Mouse (Mus musculus): ENCODE results near the gene Krtap5-2. TPM values are rescaled to one million over a fixed set of nuclear protein-coding genes. Genes with fewer than 3 reads are reported as not detected.

Krtap5-2 gene
- polyA plus RNA-seq, 2 experiments, result not detected

DNA sequence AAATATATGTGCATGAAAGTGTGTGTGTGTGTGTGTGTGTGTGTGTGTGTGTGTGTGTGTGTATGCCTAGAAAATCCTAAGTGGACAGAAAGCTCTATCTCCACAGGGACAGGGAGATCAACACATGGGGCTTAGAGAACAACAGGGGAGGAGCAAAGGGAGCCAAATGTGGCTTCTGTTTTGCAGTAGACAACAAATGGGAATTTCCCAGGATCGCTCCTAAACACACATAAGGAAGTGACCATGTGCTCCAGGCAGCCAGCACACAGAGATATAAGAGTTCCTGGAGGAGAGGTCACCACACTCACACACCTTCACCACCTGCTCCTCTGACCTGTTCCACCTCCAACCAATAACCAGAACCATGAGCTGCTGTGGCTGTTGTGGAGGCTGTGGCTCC, 25.3 kb upstream of the Krtap5-2 start, which contains the start of gene Krtap5-3:
Gene Krtap5-3 (plus strand): TSS at position 301 of the 400 bp plus-strand sequence.
- no peak within 1 kb of the TSS for H3K4me3 ChIP-seq (replicated peaks; ENCODE audit: low read length)
- H3K9me3 ChIP-seq (ENCODE audit: control insufficient read depth, low read length), result no peaks in the 10 kb centered on the region
- no peak within 1 kb of the TSS for H3K4me2 ChIP-seq (replicated peaks; ENCODE audit: low read depth, low read length, severe bottlenecking)
- 33% methylated on average over 1 of the region's 1 CpGs for WGBS
- TF ChIP-seq POLR2A (IDR thresholded peaks at IDR 0.05; ENCODE audit: borderline replicate concordance, extremely low read depth, insufficient read depth, insufficient read length), result no peak
- H3K36me3 ChIP-seq (ENCODE audit: control insufficient read depth, insufficient read depth, low read length), result no peaks in the 10 kb centered on the region
- no peaks in the 10 kb centered on the region for H3K4me1 ChIP-seq (ENCODE audit: control insufficient read depth, insufficient read depth, low read length)
- H3K27me3 ChIP-seq (ENCODE audit: control insufficient read depth, insufficient read depth, low read length), result no peaks in the 10 kb centered on the region; the same call in 1 of the 2 replicates
- DNase-seq (ENCODE audit: low spot score) (no peak), ATAC-seq (ENCODE audit: low FRiP score, low read depth) (no peak)
- H3K9ac ChIP-seq (ENCODE audit: low read depth, low read length, severe bottlenecking), result no peak within 1 kb of the TSS
- no peak within 1 kb of the TSS for H3K27ac ChIP-seq (replicated peaks; ENCODE audit: low read depth, low read length)

DNA sequence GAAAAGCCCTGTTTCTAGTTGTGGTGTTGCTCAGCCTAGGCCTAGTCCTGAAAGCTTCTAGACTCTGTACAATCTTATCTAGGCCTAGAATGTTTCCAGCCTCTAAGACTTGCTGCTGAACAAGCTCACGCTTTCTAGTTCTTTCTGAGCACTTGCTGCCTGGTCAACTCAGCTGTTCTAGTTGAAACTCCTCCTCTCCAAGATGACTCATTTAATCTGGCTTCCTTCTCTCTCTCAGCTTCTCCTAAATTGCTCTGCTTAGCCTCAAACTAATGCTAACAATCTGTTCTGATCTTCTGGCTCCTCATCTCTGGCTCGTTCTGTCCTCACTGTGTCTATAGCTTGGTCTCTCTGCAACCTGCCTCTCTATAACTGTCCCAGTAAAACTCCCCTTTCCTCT, 22.9 kb upstream of the Krtap5-2 start:
- H3K4me2 ChIP-seq (replicated peaks; ENCODE audit: low read depth, low read length, severe bottlenecking), result no peak overlapping the region
- no peak overlapping the region for H3K9ac ChIP-seq (ENCODE audit: low read depth, low read length, severe bottlenecking)
- H3K4me3 ChIP-seq (replicated peaks; ENCODE audit: low read length), result no peak overlapping the region
- no peak for DNase-seq (ENCODE audit: low spot score)
- no peak overlapping the region for H3K27ac ChIP-seq (replicated peaks; ENCODE audit: low read depth, low read length)
- no peaks in the 10 kb centered on the region; the same call in 1 of the 2 replicates for H3K27me3 ChIP-seq (ENCODE audit: control insufficient read depth, insufficient read depth, low read length)
- no peaks in the 10 kb centered on the region for H3K9me3 ChIP-seq (ENCODE audit: control insufficient read depth, low read length)
- H3K36me3 ChIP-seq (ENCODE audit: control insufficient read depth, insufficient read depth, low read length), result no peaks in the 10 kb centered on the region
- TF ChIP-seq POLR2A (IDR thresholded peaks at IDR 0.05; ENCODE audit: borderline replicate concordance, extremely low read depth, insufficient read depth, insufficient read length), result no peak
- WGBS, result 80% methylated on average over 2 of the region's 2 CpGs
- no peaks in the 10 kb centered on the region for H3K4me1 ChIP-seq (ENCODE audit: control insufficient read depth, insufficient read depth, low read length)
- ATAC-seq (ENCODE audit: low FRiP score, low read depth), result no peak

DNA sequence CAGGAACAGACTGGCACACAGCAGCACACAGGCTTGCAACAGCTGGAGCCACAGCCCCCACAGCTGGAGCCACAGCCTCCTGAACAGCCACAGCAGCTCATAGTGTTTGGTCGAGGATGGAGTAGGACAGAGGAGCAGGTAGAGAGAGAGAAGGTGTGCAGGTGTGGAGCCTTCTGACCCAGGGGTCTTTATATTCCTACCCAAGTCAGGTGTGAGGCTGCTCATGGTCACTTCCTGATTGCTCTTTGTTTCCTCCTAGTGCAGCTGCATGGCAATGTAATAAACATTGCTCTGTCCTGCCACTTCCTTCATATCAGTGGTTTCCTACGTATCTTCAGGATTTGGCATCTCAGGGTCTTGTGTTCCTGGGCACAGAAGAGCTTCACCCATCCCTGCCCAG, 14.5 kb upstream of the Krtap5-2 start, which contains the start of gene Gm10153:
Gene Gm10153 (minus strand): TSS at position 101 of the 400 bp plus-strand sequence.
- Histone ChIP-seq H3K27ac (replicated peaks; ENCODE audit: low read depth, low read length) (no peak within 1 kb of the TSS), H3K4me2 (replicated peaks; ENCODE audit: low read depth, low read length, severe bottlenecking) (no peak within 1 kb of the TSS), H3K9ac (ENCODE audit: low read depth, low read length, severe bottlenecking) (no peak within 1 kb of the TSS), H3K4me1 (ENCODE audit: control insufficient read depth, insufficient read depth, low read length) (no peaks in the 10 kb centered on the region), H3K9me3 (ENCODE audit: control insufficient read depth, low read length) (no peaks in the 10 kb centered on the region), H3K4me3 (replicated peaks; ENCODE audit: low read length) (no peak within 1 kb of the TSS), H3K27me3 (ENCODE audit: control insufficient read depth, insufficient read depth, low read length) (no peaks in the 10 kb centered on the region), H3K36me3 (ENCODE audit: control insufficient read depth, insufficient read depth, low read length) (no peaks in the 10 kb centered on the region)
- ATAC-seq (ENCODE audit: low FRiP score, low read depth), result no peak
- DNase-seq (ENCODE audit: low spot score), result no peak
- no peak for TF ChIP-seq POLR2A (IDR thresholded peaks at IDR 0.05; ENCODE audit: borderline replicate concordance, extremely low read depth, insufficient read depth, insufficient read length)
- 38% methylated on average over 2 of the region's 2 CpGs for WGBS

DNA sequence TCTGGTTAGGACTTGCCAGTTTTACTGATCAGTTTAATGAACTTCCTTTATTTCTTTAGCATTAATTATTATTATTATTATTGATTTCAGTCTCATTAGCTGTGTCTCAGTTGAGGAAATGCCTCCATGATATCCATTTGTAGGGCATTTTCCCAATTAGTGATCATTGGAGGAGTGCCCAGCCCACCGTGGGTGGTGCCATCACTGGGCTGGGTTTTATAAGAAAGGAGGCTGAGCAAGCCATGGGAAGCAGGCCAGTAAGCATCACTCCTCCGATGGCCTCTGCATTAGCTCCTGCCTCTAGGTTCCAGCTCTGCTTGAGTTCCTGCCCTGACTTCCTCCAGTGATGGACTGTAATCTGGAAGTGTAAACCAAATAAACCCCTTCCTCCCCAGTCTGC, 12.4 kb upstream of the Krtap5-2 start:
- no peak overlapping the region for H3K9ac ChIP-seq (ENCODE audit: low read depth, low read length, severe bottlenecking)
- no peaks in the 10 kb centered on the region for H3K4me1 ChIP-seq (ENCODE audit: control insufficient read depth, insufficient read depth, low read length)
- no peaks in the 10 kb centered on the region for H3K36me3 ChIP-seq (ENCODE audit: control insufficient read depth, insufficient read depth, low read length)
- no peaks in the 10 kb centered on the region for H3K9me3 ChIP-seq (ENCODE audit: control insufficient read depth, low read length)
- no peak overlapping the region for H3K27ac ChIP-seq (replicated peaks; ENCODE audit: low read depth, low read length)
- WGBS, result 64% methylated on average over 2 of the region's 2 CpGs
- no peak overlapping the region for H3K4me2 ChIP-seq (replicated peaks; ENCODE audit: low read depth, low read length, severe bottlenecking)
- TF ChIP-seq POLR2A (IDR thresholded peaks at IDR 0.05; ENCODE audit: borderline replicate concordance, extremely low read depth, insufficient read depth, insufficient read length), result no peak
- no peak overlapping the region for H3K4me3 ChIP-seq (replicated peaks; ENCODE audit: low read length)
- DNase-seq (ENCODE audit: low spot score) (no peak), ATAC-seq (ENCODE audit: low FRiP score, low read depth) (no peak)
- no peaks in the 10 kb centered on the region for H3K27me3 ChIP-seq (ENCODE audit: control insufficient read depth, insufficient read depth, low read length)

DNA sequence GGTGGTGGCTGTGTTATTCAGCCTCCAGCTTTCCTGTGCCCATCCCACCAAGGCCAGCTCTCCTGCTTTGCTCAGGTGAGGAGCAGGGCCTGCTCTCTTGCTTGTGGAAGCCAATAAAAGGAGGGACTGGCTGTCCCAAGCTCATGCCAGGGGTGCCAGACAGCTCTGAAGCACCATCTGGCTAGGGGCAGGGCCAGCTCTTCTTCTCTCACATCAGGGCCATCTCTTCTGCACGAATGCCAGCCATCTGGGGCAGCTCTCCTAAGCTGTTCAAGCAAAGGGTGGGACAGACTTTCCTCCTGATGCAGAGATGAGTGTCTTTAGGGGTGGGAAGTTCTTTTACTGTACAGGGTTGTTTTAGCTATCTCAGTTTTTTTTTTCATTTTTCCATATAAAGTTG, 5.2 kb upstream of the Krtap5-2 start:
- Histone ChIP-seq H3K4me3 (replicated peaks; ENCODE audit: low read length) (no peak overlapping the region), H3K9me3 (ENCODE audit: control insufficient read depth, low read length) (no peaks in the 10 kb centered on the region), H3K27ac (replicated peaks; ENCODE audit: low read depth, low read length) (no peak overlapping the region), H3K9ac (ENCODE audit: low read depth, low read length, severe bottlenecking) (no peak overlapping the region), H3K4me2 (replicated peaks; ENCODE audit: low read depth, low read length, severe bottlenecking) (no peak overlapping the region), H3K27me3 (ENCODE audit: control insufficient read depth, insufficient read depth, low read length) (no peaks in the 10 kb centered on the region), H3K36me3 (ENCODE audit: control insufficient read depth, insufficient read depth, low read length) (no peaks in the 10 kb centered on the region), H3K4me1 (ENCODE audit: control insufficient read depth, insufficient read depth, low read length) (no peaks in the 10 kb centered on the region)
- 38% methylated on average over 1 of the region's 1 CpGs for WGBS
- ATAC-seq (ENCODE audit: low FRiP score, low read depth) (no peak), DNase-seq (ENCODE audit: low spot score) (no peak)
- TF ChIP-seq POLR2A (IDR thresholded peaks at IDR 0.05; ENCODE audit: borderline replicate concordance, extremely low read depth, insufficient read depth, insufficient read length), result no peak

DNA sequence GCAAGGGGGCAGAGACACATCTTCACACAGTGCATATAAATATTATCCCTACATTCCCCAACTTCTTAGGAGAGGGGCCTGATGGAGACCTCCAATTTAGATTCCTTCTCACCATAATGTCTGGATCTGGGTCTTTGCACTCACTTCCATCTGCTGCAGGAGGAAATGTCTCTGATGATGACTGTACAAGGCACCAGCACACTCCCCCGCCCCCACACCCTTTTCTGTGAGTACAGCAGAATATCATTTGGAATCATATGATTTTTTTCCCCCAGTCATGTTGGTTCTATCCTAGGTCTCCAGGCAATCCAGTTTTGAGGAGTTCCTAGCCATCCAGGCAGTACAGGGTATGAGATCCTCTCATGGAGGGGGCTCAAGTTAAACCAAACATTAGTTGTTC, 2.9 kb upstream of the Krtap5-2 start:
- Histone ChIP-seq H3K9ac (ENCODE audit: low read depth, low read length, severe bottlenecking) (no peak overlapping the region), H3K4me3 (replicated peaks; ENCODE audit: low read length) (no peak overlapping the region), H3K4me1 (ENCODE audit: control insufficient read depth, insufficient read depth, low read length) (no peaks in the 10 kb centered on the region), H3K27ac (replicated peaks; ENCODE audit: low read depth, low read length) (no peak overlapping the region), H3K27me3 (ENCODE audit: control insufficient read depth, insufficient read depth, low read length) (no peaks in the 10 kb centered on the region), H3K36me3 (ENCODE audit: control insufficient read depth, insufficient read depth, low read length) (no peaks in the 10 kb centered on the region), H3K9me3 (ENCODE audit: control insufficient read depth, low read length) (no peaks in the 10 kb centered on the region), H3K4me2 (replicated peaks; ENCODE audit: low read depth, low read length, severe bottlenecking) (no peak overlapping the region)
- no peak for DNase-seq (ENCODE audit: low spot score)
- 74% methylated on average over 1 of the region's 1 CpGs for WGBS
- ATAC-seq (ENCODE audit: low FRiP score, low read depth), result no peak
- no peak for TF ChIP-seq POLR2A (IDR thresholded peaks at IDR 0.05; ENCODE audit: borderline replicate concordance, extremely low read depth, insufficient read depth, insufficient read length)
